Mouse (Mus musculus) hindbrain, embryonic 11.5 days (tissue): ENCODE measurements at regions not wholly inside any gene's neighbourhood (a gene's known extent, or its start where the extent isn't known, plus 50 kb on each side); places are given as distances from the start of the nearest gene placed in this dataset.

Source experiments
- ATAC-seq: fragments of 200-750 bp; cut with Nextera tagmentation; 2 replicates; pipeline ENCODE4 v1.8.0; 2017; ENCODE audit warnings: mild to moderate bottlenecking, moderate TSS enrichment, moderate library complexity; ENCODE audit not compliant: low FRiP score
- DNase-seq: peaks from one replicate; pipeline ENCODE4 v3.0.0-alpha.2; 2015; ENCODE audit warnings: low spot score
- H3K27ac ChIP-seq: fragments of 300-500 bp; sonication (generic); 2 replicates; pipeline ENCODE4 v1.5.1; 2014; ENCODE audit warnings: mild to moderate bottlenecking, low read depth, low read length
- H3K27me3 ChIP-seq: fragments of 300-500 bp; sonication (generic); 2 replicates; pipeline ENCODE4 v1.6.1; 2014; ENCODE audit warnings: mild to moderate bottlenecking, low read length, moderate library complexity, mixed read lengths; ENCODE audit not compliant: control insufficient read depth, insufficient read depth
- H3K36me3 ChIP-seq: fragments of 300-500 bp; sonication (generic); 2 replicates; pipeline ENCODE4 v1.6.1; 2014; ENCODE audit warnings: mild to moderate bottlenecking, low read length, moderate library complexity, mixed read lengths; ENCODE audit not compliant: control insufficient read depth, insufficient read depth
- H3K4me1 ChIP-seq: fragments of 300-500 bp; sonication (generic); replicated peaks from 2 replicates; pipeline ENCODE4 v1.6.1; 2014; ENCODE audit warnings: low read length, mixed read lengths; ENCODE audit not compliant: control insufficient read depth, insufficient read depth
- H3K4me2 ChIP-seq: fragments of 300-500 bp; sonication (generic); replicated peaks from 2 replicates; pipeline ENCODE4 v1.6.1; 2014; ENCODE audit warnings: mild to moderate bottlenecking, low read depth, low read length
- H3K4me3 ChIP-seq: fragments of 300-500 bp; sonication (generic); 2 replicates; pipeline ENCODE4 v1.5.1; 2014; ENCODE audit warnings: low read depth, low read length
- H3K9ac ChIP-seq: fragments of 300-500 bp; sonication (generic); 2 replicates; pipeline ENCODE4 v1.6.1; 2014; ENCODE audit warnings: low read depth, low read length
- H3K9me3 ChIP-seq: fragments of 300-500 bp; sonication (generic); 2 replicates; pipeline ENCODE4 v1.6.1; 2016; ENCODE audit warnings: low read length; ENCODE audit not compliant: control insufficient read depth
- WGBS: fragments of 180-500 bp; shearing (Covaris S2); extraction: QIAGEN DNeasy Blood & Tissue Kit; methylation state at CpG from one replicate; pipeline ENCODE4 v1.1.7; 2014; 5-methylcytosine and 5-hydroxymethylcytosine counted together

- H3K36me3 ChIP-seq = no peaks in the 10 kb centered on the region
- ATAC-seq (no peak), DNase-seq (no peak)
- no peak overlapping the region for H3K4me3 ChIP-seq
- H3K9me3 ChIP-seq = no peaks in the 10 kb centered on the region
- WGBS = 73% methylated on average over 12 of the region's 12 CpGs
- no peak overlapping the region for H3K27ac ChIP-seq
- no peak overlapping the region for H3K9ac ChIP-seq
- H3K4me1 ChIP-seq = no peaks in the 10 kb centered on the region
- no peaks in the 10 kb centered on the region for H3K27me3 ChIP-seq
- H3K4me2 ChIP-seq = no peak overlapping the region
Measured at GRCm38 (mm10) chr1:154113291-154114050, 87.5 kb upstream of the Zfp648 start.

- no peak overlapping the region for H3K4me3 ChIP-seq
- no peaks in the 10 kb centered on the region for H3K36me3 ChIP-seq
- no peaks in the 10 kb centered on the region for H3K9me3 ChIP-seq
- no peaks in the 10 kb centered on the region for H3K27me3 ChIP-seq
- ATAC-seq (no peak), DNase-seq (no peak)
- H3K9ac ChIP-seq = no peak overlapping the region
- H3K4me2 ChIP-seq = no peak overlapping the region
- H3K27ac ChIP-seq = no peak overlapping the region
- H3K4me1 ChIP-seq = no peaks in the 10 kb centered on the region
- WGBS = 79% methylated on average over 7 of the region's 7 CpGs
Measured at GRCm38 (mm10) chr1:154116188-154116710, 84.7 kb upstream of the Zfp648 start.

DNA sequence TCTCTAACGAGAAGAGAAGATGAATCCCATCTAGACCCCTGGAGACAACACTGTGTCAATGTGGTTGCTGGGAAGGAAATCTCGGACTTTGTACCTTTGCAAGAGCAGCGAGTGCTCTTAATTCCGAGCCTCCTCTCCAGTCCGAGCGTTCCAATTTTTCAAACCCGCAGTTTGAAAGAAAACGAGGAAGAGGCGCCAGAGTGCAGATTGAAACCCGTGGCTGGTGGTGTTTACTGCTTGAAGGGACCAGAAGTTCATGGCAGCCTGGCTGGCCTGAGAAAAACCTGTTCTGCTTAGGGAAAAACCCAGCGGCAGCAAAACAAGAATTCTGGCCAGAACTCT is 83.7 kb upstream of the Zfp648 start:
- WGBS = 60% methylated on average over 11 of the region's 11 CpGs
- H3K36me3 ChIP-seq = no peaks in the 10 kb centered on the region
- H3K9me3 ChIP-seq = no peaks in the 10 kb centered on the region
- no peak overlapping the region for H3K4me2 ChIP-seq
- ATAC-seq = no peak
- no peak overlapping the region for H3K4me3 ChIP-seq
- no peak overlapping the region for H3K27ac ChIP-seq
- H3K4me1 ChIP-seq = no peaks in the 10 kb centered on the region
- no peaks in the 10 kb centered on the region for H3K27me3 ChIP-seq
- no peak for DNase-seq
- no peak overlapping the region for H3K9ac ChIP-seq

GRCm38 (mm10) chr1:154117688-154118373 is 83.2 kb upstream of the Zfp648 start:
- Histone ChIP-seq H3K9me3 (no peaks in the 10 kb centered on the region), H3K27ac (no peak overlapping the region), H3K4me3 (no peak overlapping the region), H3K27me3 (no peaks in the 10 kb centered on the region), H3K9ac (no peak overlapping the region), H3K36me3 (no peaks in the 10 kb centered on the region), H3K4me2 (no peak overlapping the region), H3K4me1 (no peaks in the 10 kb centered on the region)
- WGBS = 38% methylated on average over 18 of the region's 20 CpGs
- DNase-seq (peak; percentile 13), ATAC-seq (no peak)

DNA sequence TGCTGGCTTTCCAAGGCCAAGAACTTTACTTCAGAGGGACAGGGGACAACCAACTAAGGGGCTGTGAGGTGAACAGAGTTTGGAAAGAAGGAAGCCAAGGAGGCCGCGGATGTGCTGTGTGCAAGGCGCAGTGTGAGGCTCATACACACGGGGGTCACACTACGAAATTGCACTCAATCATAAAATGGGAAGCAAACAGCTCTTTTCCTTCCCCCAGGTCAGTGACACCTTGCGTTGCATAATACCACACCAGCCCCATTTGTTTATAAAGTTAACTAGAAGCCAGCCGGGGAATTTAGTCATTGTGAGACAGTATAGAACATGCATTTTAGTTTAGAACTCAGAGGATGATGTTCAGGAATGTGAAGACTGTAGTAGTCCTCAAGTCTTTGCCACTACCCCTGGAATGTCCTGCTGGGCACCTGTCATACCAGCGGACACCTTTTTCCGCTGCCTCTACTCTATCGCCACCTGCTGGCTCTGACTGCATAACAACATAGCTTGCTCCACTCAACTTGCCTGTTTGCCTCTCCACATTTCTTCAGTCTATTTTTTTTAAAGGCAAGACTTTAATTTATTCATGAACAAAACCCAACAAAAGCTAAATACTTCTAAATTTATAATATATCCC is 82.5 kb upstream of the Zfp648 start:
- no peaks in the 10 kb centered on the region for H3K9me3 ChIP-seq
- H3K4me1 ChIP-seq = no peaks in the 10 kb centered on the region
- H3K27me3 ChIP-seq = no peaks in the 10 kb centered on the region
- no peak overlapping the region for H3K4me3 ChIP-seq
- H3K9ac ChIP-seq = no peak overlapping the region
- H3K4me2 ChIP-seq = no peak overlapping the region
- 47% methylated on average over 10 of the region's 10 CpGs for WGBS
- no peaks in the 10 kb centered on the region for H3K36me3 ChIP-seq
- DNase-seq = peak; percentile 67
- no peak overlapping the region for H3K27ac ChIP-seq
- no peak for ATAC-seq

GRCm38 (mm10) chr1:154119611-154120010 is 81.4 kb upstream of the Zfp648 start:
- no peak for ATAC-seq
- Histone ChIP-seq H3K9ac (no peak overlapping the region), H3K27ac (no peak overlapping the region), H3K4me1 (no peaks in the 10 kb centered on the region), H3K27me3 (no peaks in the 10 kb centered on the region), H3K9me3 (no peaks in the 10 kb centered on the region), H3K4me2 (no peak overlapping the region), H3K4me3 (no peak overlapping the region), H3K36me3 (no peaks in the 10 kb centered on the region)
- no peak for DNase-seq
- 89% methylated on average over 5 of the region's 5 CpGs for WGBS

DNA sequence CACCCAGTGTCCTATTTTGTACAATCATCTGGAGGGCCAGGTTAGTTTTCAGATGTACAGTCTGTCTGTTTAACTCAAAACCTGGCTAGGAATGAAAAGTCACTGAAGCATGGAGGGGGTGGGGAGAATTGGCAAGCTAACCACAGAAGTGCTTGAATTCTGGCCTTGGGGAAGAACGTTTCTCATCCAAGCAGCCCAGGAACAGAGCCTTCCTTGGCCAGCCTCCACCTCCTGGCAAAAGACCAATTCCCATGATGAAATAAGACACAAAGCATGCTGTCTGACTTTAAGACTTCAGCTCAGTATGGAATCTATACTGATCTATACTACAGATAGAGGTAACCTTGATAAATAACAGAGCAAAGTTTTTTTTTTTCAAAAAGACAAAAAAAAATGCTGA is 80.3 kb upstream of the Zfp648 start:
- Histone ChIP-seq H3K27me3 (no peaks in the 10 kb centered on the region), H3K36me3 (no peaks in the 10 kb centered on the region), H3K4me1 (no peaks in the 10 kb centered on the region), H3K9me3 (no peaks in the 10 kb centered on the region), H3K4me2 (no peak overlapping the region), H3K4me3 (no peak overlapping the region), H3K27ac (no peak overlapping the region), H3K9ac (no peak overlapping the region)
- WGBS = 57% methylated on average over 1 of the region's 1 CpGs
- ATAC-seq = no peak
- no peak for DNase-seq

GRCm38 (mm10) chr1:154124981-154125380 is 76.0 kb upstream of the Zfp648 start:
- no peaks in the 10 kb centered on the region for H3K36me3 ChIP-seq
- no peaks in the 10 kb centered on the region for H3K9me3 ChIP-seq
- no peaks in the 10 kb centered on the region for H3K27me3 ChIP-seq
- ATAC-seq (no peak), DNase-seq (no peak)
- no peak overlapping the region for H3K9ac ChIP-seq
- H3K4me3 ChIP-seq = no peak overlapping the region
- no peak overlapping the region for H3K27ac ChIP-seq
- H3K4me2 ChIP-seq = no peak overlapping the region
- H3K4me1 ChIP-seq = no peaks in the 10 kb centered on the region
